Mouse (Mus musculus): ENCODE results near the gene Fbxo36. TPM values are rescaled to one million over a fixed set of nuclear protein-coding genes. Genes with fewer than 3 reads are reported as not detected.

Fbxo36 gene
- polyA plus RNA-seq, 1 experiment from 2014 or later = 10.4 TPM

DNA sequence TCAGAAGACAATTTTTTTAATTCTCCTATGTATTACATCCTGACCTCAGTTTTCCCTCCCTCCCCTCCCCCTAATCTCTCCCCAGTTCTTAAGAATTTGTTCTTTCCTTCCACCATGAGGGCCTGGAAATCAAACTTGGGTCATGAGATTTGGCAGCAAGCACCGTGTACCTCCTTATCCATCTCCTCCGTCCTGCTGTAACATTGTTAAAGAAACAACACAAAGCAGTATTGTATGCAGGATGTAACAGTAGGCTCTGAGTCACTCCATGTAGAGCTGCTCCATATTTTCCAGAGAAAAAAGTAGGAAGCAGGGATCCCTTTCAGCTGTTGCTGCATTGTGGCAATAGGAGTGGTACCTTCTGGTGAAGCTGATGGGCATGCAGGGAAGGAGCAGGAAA, 16.1 kb downstream of the Fbxo36 start:
- DNase-seq (ENCODE audit: low spot score) = no peak

DNA sequence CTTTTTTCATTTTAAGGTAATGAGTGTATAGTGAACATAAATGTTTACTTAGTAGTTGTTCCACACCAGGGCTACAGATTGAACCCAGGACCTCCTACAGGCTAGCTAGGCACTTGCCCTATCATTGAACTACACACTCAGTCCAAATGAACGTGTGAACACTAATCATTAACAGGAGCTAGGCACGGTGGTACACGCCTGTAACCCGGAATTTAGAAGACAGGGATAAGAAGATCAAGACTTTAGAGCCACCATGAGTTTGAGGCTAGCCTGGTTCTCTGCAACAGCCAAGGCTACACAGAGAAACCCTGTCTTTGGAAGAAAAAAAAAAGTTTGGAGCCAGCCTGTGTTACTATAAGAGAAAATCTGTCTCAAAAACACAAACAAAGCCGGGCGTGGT, 20.0 kb downstream of the Fbxo36 start:
- no peak for DNase-seq (ENCODE audit: low spot score)

DNA sequence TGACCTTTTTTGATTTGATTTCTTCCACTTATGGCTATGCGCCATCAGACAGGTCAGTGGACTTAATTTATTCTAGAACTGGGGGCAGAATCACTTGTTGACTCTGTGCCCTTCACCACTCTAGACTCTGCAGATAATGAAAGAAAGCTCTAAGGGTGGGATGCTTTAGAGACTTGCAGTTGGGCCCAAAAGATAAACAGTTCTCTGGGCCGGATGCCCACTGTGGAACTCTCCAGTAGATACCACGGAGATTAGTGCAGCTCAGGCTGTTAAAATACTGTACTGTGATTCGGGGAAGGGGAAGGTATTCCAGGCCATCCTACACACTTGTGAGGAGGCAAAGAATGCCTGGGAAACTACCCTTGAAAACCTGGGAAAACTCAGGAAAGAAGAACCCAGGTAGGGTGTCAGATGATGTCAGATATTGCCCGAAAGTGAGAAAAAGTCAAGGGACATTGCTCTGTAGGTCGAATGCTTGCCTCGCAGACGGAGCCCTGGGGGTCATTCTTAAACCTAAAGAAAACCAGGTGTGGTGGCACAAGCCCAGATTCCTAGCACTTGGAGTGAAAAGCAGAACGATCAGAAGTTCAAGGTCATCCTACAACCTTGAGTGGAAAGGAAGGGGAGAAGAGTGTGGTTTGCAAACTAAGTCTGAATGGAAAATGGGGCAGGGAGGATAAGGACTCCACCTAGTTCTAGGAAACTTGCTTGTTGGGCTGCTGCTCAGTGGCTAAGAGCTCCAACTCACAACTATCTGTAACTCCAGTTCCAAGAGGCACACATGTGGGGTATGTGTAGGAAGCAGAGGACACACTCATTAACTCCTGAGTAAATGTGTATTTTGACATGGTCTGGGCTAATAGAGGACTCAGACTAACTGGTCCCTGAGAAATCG, 21.0 kb downstream of the Fbxo36 start:
- DNase-seq (ENCODE audit: low spot score) = no peak

DNA sequence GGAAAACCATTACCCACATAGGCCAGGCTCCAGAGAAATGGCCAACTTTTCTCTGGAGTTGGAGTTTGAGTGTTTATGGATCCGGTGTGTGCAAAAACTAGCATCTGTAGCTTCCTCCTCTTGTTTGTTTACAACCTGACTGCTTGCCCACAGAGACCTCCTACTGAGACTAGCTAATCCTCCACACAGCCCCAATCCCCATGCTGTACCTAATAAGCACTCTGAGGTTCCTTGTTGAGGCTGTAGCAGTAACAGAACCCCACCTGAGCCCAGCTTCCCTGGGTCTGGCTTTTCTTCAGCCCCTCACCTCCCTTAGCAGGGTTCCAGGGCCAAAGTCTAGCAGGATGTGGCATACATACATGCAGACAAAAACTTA, 21.6 kb downstream of the Fbxo36 start:
- DNase-seq (ENCODE audit: low spot score) = no peak

DNA sequence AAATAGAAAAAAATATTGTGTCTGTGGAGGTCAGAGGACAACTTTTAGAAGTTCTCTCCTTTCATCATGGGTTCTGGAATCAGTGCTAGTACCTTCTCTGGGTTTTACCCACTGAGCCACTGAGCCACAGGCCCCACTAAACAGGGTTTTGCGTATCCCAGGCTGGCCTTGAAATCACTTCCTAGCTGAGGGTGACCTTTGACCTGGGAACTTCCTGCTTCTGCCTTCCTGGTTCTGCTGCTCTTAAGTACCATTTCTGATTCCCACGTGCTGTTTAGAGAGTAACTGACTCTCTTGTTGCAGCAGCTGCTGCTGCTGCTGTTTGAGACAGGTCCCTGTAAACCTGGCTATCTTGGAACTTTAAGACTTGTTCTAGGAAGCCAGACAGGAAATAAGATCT, 25.0 kb downstream of the Fbxo36 start:
- no peak for DNase-seq (ENCODE audit: low spot score)

DNA sequence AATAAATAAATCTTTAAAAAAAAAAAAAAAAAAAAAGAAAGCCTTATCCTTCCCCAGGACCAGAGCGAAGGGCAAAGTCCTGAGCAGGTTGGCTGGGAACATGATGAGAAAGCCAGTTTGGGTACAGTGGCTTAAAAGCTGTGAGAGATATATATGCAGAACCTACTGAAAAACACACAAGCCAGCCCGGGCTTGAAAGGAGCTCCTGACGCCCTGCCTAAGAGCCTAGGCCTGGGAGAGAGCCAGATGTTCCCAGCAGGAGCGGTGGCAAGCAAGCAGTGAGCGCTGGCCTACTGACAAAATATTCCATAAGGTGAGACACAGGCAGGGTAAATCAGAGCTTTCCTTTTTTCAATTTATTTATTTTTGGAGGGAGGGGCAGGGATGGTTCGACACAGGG, 26.6 kb downstream of the Fbxo36 start:
- DNase-seq (ENCODE audit: low spot score) = no peak

DNA sequence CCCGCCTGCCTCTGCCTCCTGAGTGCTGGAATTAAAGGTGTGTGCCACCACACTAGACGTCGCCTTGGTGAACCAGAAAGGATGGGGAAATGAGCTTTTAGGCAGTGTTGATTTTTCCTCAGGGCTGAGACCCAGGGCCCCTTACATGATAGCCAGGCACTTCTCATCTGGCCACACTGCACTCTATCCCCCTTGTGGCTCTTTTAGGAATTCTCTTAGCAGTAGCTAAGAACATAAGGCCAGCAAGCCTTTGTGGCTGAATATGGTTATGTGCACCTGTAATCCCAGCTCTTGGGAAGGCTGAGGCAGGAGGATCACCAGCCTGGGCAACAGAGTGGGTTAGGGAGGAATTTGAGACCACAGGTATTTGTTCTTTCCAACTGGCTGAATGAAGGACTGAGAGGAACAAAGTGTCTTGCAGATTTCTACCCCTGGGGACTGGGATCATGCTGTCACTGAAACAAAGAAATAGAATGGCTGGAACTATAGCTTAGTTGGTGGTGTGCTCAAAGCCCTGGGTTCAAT, 27.1 kb downstream of the Fbxo36 start:
- no peak for DNase-seq (ENCODE audit: low spot score)

DNA sequence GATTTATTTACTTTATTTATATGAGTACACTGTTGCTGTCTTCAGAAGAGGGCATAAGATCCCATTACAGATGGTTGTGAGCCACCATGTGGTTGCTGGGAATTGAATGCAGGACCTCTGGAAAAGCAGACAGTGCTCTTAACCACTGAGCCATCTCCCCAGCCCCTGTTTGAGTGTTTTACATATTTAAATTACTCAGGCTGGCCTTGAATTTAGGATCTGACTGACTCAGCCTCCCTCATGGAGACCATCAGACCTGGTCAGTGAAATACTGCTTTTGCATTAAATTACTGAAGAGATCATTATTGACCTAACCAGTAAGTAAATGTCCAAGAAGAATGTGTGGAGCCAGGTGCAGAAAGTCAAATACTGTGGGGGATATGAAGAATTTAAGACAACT, 28.7 kb downstream of the Fbxo36 start:
- no peak for DNase-seq (ENCODE audit: low spot score)

DNA sequence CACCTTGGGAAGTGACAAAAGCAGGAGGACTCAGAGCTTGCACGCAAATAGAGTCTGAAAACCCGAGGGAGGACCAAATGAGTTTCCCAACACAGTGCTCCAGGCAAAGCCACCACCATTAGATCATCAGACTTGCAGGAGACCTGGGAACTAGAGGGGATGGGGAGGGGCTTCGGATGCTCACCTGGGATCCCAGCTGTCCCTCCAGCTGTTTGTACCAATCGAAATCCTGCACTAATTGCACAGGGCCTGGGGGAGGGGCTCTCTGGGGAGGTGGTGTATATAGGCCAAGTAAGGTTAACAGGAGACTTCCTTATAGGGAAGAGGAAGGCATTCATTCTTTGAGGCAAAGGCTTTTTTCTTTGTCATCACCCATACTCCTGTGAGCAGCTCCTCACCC, 29.2 kb downstream of the Fbxo36 start:
- no peak for DNase-seq (ENCODE audit: low spot score)

DNA sequence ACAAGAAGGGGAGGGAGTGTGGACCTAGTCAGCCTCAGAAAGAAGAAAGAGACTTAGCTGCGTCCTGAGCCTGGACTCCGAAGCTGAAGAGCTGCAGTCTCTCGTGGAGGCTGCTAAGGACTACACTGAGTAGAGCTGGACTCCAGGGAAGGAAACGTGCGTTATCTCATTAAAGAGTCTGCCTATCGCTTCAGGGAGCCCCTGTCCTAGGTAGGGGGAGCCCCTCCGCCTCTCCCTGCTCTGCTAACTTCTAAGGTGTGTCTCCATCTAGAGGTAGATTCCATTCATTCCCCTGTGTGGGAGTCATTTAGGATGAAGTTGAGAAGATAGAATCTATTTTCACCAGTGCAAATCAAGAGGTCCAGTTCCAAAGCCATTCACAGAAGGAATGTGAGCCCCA, 29.9 kb downstream of the Fbxo36 start:
- no peak for DNase-seq (ENCODE audit: low spot score)

DNA sequence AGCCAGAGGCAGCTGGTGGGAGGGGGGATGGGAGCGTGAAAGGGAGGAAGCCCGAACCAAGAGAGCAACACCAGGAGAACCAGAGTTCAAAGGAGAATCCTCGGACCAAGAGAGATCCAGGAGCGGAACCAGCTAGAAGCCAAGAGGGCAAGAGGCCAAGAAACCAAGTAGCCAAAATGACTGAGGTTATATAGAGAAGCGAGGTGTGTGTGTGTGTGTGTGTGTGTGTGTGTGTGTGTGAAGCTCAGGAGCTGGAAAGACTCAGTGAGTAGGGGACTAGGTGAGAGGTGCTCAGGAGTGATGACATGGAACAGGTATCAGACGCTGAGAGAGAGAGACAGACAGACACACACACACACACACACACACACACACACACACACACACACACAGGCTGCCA, 31.5 kb downstream of the Fbxo36 start:
- DNase-seq (ENCODE audit: low spot score) = no peak

DNA sequence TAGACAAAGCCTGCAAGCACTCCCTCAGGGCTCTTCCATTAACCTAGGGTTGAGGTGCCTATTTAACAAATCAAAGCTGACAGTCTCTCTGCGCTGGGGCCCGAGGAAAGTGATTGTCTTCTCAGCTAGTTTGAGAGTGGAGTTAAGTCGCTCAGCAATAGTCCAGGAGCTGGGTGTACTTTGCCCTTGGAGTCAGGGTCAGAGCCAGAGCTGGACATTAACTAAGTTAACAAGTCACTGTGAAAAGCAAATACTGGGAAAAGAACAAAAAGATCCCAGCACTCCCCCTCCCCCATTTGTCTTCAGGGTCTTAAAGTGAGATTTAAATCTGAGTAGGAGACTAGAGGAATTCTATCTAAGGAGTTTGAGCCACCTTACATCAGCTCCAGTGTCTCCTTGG, 32.5 kb downstream of the Fbxo36 start:
- no peak for DNase-seq (ENCODE audit: low spot score)

DNA sequence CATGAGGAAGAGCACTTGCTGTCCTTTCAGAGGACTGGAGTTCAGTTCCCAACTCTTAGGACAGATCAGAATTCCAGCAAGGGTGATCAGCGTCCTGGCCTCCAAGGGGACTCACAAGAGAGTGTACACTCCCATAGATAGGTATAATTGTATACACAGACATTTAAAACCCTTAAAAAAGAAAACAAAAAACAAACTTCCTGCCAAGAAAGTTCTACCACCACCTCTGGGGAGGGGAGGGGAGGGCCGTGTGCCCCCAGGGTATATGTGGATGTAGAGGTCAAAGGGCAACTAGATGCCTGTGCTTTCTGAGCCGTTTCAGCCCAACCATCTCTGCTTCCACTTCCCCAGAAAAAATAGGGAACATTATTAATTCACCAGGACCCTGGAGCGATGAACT, 33.3 kb downstream of the Fbxo36 start:
- no peak for DNase-seq (ENCODE audit: low spot score)

DNA sequence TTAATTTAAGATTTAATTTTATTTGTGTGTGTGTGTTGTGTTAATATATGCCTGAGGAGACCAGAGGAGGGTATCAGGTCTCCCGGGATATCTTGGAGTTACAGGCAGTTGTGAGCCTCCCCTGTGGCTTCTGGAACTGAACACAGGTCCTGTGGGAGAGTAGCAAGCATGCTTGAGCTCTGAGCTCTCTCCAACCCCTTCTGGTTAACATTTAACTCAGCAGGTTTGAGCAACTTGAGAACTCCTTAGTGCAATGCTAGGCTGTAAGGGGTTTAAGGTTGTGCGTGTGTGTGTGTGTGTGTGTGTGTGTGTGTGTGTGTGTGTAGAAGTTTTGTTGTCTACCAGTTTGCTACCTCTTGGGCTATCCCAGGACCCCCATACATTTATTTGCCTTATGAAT, 37.9 kb downstream of the Fbxo36 start:
- no peak for DNase-seq (ENCODE audit: low spot score)

DNA sequence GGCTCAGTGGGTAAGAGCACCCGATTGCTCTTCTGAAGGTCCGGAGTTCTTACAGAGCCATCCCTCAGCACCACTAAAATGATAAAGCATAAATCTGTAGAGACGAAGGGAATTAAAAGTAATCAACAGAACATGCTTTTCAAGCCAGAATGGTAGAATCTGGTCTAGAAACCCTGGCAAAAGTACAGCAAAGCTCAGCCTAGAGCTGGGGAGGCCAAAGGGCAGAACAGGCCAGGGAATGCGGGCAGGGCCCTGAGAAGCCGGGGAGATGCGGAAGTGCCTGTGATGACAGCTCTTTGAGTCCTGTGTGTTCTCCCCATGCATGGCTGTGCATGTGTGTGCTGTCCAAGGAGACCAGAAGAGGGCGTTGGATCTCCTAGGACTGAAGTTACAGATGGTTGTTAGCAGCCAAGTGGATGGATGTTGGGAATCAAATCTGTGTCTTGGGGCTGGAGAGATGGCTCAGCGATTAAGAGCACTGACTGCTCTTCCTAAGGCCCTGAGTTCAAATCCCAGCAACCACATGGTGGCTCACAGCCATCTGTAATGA, 40.0 kb downstream of the Fbxo36 start:
- no peak for DNase-seq (ENCODE audit: low spot score)

DNA sequence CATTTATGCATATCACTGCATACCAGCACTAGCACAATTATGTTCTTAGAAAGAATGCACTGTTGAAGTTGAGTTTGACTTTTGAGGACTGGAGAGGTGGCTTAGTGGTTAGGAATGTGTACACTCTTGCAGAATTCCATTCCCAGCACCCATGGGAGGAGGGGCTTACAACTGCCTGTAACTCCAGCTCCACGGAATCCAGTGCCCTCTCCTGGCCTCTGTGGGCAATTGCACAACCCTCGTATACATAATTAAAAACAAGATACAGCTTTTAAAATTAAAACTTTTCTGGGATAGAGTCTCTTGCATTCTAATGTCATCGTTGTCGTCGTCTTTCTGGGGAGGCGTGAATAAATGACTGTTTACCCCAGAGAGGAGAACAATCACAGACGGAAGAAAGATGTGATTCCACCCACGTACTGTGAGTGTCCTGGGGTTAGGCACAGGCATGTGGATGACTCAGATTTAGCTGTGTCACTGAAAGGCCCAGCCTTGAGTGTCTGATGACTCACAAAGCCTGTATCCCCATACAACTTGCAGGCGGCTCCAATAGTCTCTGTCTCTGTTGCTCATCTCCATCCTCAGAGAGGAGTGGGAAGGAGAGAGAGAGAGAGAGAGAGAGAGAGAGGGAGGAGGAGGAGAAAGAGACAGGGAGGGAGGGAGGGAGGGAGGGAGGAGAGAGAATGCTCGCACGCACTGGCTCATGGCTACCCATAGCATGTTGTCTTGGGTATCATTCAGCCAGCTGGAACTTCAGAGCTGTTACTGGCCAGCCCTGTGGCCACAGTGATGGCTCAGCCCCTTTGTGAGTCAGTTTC, 41.8 kb downstream of the Fbxo36 start:
- DNase-seq (ENCODE audit: low spot score) = no peak

DNA sequence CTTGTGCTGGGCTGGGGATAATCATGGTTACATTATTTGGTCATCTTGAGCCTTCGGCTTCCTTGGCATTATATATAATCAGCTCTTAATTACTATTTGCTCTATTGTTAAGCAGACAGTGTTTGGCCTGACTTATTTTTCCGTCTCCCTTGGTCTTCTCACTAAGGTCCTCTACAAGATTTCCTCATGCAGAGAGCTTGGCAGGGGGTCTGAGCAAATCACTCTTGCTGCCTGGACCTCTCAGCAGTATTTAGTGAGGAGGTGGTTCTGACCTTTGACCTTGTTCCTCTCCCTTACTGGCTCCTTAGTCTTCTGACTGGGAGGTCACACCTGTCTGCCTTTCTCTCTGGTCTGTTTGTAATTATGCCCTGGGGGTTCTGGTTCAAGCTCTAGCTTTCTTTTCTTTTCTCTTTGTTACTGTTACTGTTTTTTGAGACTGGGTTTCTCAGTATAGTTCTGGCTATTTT, 42.5 kb downstream of the Fbxo36 start:
- DNase-seq (ENCODE audit: low spot score) = no peak

DNA sequence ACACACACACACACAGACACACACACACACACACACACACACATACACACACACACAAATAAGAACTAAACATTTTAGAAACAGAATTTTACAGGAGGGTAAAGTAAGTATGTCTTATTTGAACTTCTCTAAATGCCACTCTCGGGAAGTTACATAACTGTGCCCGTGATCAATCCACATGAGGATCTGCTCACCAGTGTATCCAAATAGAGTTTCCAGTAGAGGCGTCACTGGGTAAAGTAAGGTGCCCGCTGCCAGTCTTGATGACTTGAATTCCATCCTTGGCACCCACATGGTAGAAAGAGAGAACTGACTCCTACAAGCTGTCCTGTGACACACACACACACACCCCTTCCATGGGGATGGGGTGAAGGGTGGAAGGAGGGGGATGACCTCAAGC, 43.3 kb downstream of the Fbxo36 start:
- DNase-seq (ENCODE audit: low spot score) = no peak

DNA sequence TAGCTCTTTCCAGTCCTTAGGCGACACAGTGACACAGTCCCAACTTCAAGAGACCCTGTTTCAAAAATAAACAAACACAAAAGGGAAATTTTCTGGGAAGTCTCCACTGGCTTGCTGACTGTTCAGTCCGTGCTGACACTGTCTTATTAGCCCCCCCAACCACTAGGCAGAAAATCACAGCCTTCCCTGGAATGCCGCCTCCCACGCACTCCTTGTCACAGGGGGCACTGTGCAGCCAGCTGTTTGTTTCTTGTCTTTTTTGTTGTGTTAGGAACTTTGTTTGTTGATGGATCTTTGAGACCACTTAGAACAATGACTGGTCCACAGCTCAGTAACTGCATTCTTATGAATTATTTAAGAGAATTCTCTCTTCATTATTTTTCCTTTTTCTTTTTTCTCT, 44.2 kb downstream of the Fbxo36 start:
- DNase-seq (ENCODE audit: low spot score) = no peak

DNA sequence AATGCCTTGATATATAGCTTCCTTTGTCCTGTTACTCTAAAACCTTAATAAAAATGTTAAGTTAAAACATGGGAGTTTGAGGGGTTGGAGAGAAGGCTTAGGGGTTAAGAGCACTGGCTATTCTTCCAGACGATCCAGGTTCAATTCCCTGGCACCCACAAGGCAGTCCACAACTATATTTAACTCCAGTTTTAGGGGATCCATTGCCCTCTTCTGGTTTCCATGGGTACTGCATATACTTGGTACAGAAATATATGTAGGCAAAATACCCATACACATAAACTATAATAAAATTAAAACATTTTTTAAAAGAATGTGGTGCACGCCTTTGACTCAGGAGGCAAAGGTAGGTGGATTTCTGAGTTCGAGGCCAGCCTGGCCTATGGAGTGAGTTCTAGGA, 45.5 kb downstream of the Fbxo36 start:
- DNase-seq (ENCODE audit: low spot score) = peak; percentile 25

DNA sequence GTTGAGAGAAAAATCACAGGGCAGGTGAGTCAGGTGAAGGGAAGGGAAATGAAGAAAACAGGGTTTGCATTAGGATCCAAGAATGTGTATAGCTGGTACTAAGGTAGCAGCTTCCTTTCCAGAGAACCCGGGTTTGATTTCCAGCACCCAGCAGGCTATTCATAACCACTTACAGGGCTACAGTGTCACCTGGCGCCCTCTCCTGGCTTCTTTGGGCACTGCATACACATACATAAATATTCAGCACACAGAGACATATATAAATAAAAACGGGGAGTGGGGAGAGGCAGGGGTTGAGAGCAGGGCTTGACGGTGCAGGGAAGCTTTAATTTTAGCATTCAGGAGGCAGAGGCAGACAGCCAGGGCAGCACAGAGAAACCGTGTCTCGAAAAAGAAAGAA, 46.3 kb downstream of the Fbxo36 start:
- DNase-seq (ENCODE audit: low spot score) = no peak

Data from thymus, postnatal 0 days (tissue).